Mouse (Mus musculus) gastrocnemius, postnatal 14 days (tissue): ENCODE measurements around the gene Scaf4. TPM values are rescaled to one million over a fixed set of nuclear protein-coding genes. Genes with fewer than 3 reads are reported as not detected.

ENCODE experiments used
- DNase-seq: peaks from one replicate; pipeline ENCODE4 v3.0.0; 2021; ENCODE audit warnings: mixed read lengths
- intact Hi-C: fragments of 180-260 bp; cut with DNase I; formaldehyde crosslinking; loops from one replicate; pipeline ENCODE4 v1.15.1; 2025; ENCODE audit warnings: low total_unique reads
- total RNA-seq, 2 experiments: library from RNA; stranded (reverse); gene quantifications; 2 replicates each; pipeline ENCODE4 v1.2.3; 2021

Gene Scaf4
- total RNA-seq, 2 experiments from 2014 or later: 14.4 to 14.9 TPM

DNA sequence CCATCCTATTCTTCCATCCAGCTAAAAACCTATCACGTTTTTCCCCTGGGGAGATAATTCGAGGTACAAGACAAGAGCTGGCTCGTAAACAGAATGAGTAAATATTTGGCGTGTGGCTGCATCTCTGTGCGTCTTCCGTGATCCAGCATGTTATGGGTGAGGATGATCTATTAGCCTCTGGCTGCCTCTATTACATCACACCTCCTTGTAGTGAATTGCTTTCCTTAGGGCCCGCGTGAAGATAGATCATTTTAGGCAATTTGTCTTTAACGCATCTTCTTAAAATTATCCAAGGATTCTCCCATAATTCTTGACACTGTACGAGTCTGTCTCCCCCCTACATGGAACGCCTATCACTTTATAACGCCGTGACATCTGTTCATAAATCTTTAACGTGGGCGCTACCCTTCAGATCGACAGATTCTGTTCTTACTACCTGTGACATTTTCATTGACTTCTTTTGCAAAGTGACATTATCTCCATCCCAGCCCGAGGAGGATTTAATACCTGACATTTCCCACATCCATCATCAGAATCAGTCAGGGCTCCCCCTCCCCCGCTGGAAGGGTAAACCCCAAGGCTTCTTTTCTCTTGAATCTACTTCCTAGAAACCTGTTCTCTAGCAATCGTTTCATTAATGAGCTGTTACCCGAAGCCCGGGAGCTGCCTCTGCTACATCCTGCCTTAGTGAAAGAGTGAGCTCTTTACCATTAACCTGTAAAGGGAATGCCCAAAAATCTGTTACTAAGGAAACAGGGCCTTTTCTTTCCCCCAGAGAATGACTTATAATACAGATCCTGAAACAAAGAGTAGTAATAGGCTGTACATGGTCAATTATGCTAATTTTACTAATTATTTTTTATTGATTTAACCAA is 14.4 kb upstream of the Scaf4 start:
- DNase-seq: no peak
- intact Hi-C loops: no loop called here

DNA sequence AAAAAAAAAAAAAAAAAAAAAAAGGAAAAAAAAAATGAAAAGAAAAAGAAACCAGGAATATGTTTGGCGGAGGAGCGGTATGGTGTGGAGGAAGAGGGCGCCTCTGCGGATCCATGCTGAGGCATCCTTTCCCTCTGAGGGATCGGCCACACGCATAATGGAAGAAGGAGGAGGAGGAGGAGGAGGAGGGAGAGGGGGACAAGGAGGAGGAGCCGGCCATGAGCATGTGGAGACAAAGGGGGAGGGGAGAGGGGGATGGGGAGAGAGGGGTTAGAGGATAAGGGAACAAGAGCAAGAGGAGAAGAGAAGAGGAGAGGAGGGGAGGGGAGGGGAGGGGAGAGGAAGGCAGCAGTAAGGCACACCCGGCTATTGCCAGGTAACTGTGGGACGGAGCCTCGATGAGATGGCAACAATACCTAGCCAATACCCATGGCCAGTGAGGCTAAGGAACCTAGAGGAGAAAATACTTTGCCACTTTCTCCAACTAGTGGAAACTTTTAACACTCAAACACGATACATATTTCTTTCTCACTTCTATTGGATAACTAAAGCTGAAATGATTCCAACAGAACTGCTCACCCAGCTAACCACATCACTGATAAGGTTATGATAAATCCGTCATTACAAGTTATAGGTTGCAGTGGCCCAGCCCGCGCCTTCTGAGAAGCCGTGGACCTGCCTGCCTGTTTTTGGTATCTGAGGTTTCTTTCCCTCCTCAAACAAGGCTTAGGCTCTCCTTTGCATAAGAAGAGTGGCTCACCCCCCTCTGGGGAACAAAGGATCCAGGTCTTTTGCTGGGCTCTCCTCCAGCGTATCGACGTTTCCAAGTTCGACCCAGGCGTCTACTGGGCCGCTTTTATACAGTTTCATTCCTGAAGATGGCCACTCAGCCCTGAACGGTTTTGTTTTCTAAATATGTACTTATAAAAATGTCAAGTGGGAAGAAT is 13.4 kb upstream of the Scaf4 start:
- intact Hi-C loops: no loop called here
- DNase-seq: no peak

DNA sequence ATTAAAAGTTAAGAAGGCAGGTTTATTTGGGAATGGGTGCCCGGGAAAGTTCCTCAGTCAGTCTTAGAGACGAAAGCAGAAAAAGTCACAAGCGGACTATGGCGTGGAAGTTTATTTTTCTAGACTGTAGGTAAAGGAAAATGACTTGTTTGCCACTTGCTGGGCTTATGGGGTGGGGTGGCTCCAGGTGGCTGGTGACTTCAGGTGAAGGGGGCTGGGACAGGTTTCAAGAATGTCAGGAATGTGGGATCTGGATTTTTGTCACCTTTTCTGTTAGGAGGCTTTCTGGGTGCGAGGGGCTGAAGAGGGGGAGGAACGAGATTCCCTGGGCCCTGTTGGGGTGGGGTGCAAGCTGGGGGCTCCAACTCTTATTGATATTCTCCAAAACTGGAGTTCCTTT is 7.4 kb upstream of the Scaf4 start:
- no peak for DNase-seq
- intact Hi-C loops: no loop called here

DNA sequence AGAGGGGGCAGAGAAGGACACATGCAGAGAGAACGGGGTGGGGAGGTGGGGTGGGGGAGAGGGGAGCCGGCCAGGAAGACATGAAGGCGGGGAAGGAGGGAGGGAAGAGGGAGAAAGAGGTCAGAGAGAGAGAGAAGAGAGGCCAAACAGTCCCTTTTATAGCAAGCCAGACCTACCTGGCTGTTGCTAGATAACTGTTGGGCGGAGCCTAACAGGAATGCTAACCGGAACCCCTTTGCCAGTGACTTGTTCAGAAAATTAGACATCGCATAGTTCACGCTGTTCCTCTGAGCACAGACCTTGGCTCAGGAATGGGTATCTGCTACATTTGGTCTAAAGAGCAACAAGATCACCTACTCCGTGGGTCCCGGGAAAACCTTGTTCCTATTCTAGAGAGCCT is 6.7 kb upstream of the Scaf4 start:
- intact Hi-C loops: no loop called here

DNA sequence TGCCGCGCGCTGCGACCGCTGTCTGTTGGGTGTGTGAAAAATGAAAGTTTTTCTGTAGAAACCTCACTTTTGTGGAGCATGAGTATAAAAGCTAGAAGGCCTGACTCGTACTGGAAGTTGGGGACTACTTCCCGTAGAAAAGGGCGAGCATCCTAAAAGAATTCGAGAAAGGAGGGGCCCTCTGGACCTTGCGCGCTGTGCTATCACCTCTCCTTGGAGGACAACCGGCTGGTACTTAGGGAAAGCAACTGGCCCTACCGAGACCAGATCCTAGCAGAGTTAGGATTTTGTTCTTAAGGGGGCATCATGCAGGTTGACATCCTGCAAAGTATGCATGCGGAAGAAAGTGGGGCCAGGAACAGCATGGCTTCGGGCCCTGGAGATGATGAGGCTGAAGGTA is 613 bp upstream of the Scaf4 start:
- DNase-seq: peak; percentile 11
- intact Hi-C loops: no loop called here

More for the DNA sequence above, 6.7 kb upstream of the Scaf4 start:
- DNase-seq: no peak

DNA sequence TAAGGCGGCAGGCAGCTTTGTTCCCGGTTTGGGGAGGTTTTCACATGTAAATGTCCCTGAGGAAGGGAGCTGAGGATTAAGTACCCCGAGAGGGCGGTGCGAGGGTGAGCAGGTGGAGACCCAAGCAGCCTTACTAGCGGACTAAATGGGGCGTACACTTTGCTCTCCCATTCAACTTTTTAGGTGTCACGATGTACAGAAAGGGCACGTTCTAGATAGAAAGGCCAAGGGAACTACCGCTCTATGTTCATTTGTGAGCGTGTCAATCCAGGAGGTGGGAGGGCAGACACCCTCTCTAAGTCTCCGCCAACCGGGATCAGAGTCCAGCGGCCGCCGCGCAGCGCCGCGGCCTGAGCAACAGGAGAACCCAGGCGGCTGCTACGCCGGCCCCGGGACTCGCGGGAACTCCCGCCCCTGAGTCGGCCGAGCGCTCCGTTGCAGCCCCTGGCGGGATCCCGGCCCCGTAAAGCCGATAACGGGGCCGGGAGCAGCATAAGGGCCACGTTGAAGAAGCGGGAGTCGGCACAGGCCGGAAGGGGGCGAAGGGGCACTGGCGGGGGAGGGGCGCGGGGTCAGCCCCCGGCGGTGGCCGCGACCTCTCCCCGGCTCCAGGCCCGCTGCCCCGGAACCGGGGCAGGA is 918 bp downstream of the Scaf4 start:
- peak; percentile 57 for DNase-seq
- intact Hi-C loops: no loop called here

DNA sequence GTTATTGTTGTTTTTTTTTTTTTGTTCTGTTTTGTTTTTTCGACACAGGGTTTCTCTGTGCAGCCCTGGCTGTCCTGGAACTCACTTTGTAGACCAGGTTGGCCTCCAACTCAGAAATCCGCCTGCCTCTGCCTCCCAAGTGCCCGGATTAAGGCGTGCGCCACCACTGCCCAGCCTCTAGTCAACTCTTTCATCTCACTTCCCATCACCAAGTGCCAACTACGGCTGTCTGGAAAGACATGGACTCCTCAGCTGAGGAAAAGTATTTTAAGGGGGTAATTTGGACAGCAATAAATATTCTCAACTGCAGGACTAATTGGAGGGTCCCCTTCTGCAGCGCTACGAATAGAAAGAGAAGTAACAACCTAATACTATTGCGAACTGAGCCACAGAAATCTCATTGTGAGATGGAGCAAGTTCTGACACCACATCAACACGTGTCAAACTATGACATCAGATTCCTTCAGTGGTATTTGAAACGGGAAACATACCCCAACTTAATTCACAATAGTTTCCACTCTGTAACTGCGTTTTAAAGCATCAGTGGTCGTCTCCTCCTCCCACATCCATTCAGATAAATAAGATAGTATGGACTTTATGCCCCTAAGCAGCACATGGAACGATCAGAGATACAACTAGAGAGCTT is 1.6 kb downstream of the Scaf4 start:
- no peak for DNase-seq
- intact Hi-C loops: no loop called here

DNA sequence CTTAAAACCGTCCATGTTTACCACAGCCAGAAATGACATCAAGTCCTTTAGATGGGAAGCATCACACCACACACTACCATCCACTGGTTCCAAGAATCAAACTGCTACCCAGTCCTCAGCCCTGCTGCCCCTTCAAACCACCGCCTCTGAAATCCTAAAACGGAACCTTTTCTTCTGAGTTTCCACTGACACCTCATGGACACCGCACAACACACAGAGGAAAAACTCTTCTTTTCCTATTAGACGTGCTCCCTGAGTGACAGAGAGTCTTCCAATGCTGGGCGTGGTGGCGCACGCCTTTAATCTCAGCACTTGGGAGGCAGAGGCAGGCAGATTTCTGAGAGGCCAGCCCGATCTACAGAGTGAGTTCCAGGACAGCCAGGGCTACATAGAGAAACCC is 2.9 kb downstream of the Scaf4 start:
- intact Hi-C loops: no loop called here
- DNase-seq: no peak

DNA sequence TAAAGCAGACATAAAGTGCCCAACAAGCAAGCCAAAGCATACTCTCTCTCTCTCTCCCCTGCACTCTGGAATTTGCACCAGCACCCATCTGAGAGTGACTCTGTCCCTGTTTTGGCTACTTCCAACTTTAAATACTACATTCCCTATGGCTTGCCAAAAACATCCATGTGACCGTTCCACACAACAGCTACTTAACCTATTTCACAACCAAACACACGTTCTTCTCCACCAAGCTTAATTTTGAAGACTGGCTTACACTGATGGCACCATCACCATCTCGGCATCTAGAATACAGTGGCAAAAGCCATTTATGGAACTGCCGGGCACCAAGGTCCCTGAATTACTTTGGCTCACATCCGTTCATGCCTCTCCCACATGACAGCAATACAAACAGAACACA is 3.3 kb downstream of the Scaf4 start:
- no peak for DNase-seq
- intact Hi-C loops: no loop called here

DNA sequence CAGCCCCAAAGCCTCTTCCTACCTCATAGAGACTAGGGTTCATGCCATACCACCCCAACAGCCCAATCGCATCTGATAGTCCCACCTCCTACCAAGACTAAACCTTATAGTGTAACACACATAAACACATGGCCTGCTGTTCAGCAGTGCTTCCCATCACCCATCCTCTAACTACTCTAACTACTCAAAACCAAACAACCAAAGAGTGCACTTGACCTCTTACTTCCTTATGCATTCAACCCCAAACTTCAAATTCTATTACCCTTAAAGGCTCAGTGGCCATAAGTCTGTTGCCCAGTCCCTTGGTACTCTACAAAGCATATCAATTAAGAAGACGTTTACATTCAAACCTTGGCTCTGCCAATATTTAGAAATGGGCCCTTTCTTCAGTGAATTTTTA is 3.8 kb downstream of the Scaf4 start:
- DNase-seq: no peak
- intact Hi-C loops: no loop called here

DNA sequence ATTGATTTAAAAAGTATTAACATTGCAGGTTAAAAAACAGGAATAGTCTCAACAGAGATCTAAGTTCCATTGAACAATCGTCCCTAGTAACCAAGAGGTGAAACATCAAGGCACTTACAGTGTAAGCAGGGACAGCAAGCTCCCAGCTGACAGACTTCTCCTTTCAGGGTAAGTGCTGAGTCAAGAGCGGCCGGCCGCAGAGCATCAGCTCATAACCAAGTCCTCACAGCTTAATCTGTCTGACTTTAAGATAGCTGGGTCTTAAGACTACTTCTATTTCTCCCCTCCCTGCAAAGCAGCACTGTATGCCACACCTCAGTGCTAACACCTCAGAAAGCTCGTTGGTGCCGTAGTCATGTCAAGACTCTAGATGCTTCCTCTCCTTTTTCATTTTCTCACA is 5.2 kb downstream of the Scaf4 start:
- no peak for DNase-seq

DNA sequence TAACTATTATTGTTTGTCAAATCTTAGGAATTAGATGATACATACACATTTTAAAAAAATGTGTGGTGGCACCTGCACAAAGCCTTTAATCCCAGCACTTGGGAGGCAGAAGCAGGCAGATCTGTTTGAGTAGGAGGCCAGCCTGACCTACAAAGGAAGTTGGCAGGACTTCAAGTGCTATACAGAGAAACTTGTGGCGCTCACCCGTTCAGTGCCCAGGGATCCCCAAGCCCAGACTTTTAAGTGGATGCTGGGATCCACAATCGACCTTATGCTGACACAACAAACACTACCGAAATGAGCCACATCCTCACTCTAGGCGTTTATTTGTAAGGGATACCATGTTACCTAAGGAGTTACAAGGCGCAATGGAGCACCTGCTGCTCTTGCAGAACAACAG is 8.8 kb downstream of the Scaf4 start:
- no peak for DNase-seq
- intact Hi-C loops: no loop called here

More for the DNA sequence above, 5.2 kb downstream of the Scaf4 start:
- intact Hi-C loops: no loop called here

DNA sequence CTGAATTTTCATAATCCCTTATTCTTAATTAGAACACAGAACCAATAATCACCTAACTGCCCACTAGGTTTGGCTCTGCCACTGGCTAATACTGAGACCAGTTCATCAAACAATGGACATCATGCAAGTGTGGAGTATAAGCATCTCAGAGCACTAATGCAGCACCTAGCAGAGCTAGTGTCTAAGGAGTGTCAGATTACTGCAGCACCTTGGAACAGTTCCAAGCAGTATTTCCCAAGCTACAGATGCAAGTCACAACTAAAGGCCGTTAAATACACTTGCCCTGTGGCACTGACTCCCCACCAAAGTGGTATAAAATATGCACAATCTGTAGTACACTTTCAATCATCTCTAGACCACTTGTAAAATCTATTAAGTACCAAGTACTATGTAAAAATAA is 17.7 kb downstream of the Scaf4 start:
- intact Hi-C loops: no loop called here
- no peak for DNase-seq

DNA sequence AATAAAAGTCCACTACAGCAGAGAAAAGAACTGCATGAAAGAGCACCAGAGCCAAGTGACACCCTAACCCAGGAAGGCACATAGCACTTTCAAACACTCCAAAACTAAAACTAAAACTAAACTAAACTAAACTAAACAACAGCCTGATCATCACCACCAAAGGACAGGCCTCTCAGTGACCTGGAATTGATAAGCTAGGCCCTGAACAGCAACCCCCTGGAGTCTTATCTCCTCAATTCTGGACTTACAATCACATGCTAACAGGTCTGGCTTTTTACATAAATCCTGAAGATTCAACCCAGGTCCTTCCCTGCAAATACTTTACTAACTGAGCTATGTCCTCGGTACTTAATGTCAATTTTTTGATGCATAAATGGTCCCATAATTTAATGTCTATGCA is 19.2 kb downstream of the Scaf4 start:
- intact Hi-C loops: no loop called here
- no peak for DNase-seq

DNA sequence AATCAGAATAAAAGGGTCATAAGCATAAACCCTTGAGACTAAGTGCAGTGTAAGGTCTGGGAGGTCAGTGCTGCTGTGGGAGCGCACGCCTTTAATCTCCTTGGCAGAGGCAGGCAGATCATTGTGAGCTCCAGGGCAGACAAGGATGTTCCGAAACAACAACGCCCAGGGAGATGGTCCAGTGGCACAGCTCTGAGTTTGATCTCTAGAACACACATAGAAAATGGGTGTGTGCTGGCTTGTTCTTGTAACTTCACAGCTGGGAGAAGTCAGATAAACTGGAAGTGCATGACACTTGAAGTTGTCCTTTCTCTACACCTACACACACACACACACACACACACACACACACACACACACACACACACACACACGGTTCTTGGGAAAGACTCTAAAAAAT is 20.3 kb downstream of the Scaf4 start:
- intact Hi-C loops: no loop called here
- no peak for DNase-seq

DNA sequence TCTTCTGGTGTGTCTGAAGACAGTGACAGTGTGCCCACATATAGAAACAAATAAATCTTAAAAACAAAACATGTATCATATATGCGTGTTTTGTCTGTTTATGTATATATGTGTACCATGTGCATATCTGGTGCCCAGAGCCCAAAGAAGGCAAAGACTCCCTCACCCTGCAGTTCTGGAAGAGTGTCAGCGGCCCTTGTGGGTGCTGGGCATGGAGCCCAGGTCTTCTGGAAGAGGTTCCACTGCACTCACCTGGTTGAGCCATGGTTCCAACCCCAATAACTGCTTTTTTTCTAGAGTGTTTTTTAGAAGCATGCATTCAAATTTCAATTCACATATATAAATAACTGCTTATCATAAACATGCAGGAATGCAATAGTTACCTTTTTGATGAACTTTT is 22.5 kb downstream of the Scaf4 start:
- intact Hi-C loops: no loop called here
- no peak for DNase-seq

DNA sequence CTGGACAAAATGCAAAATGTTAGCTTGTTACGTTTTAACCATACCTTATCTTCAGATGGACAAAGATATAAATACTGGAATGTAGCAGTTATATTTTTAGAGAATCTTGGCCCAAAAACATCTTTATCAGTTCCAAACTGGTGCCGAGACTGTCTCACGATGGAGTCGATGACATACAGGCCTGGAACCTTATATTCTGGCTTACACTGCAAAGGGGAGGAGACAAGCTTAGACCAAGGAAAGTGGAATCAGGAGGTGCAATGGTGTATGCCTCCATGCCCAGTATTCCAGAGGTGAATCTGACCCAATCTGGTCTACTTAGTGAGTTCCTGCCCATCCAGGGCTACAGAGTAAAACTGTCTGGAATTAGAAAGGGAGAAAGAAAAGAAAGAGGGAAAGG is 24.2 kb downstream of the Scaf4 start:
- intact Hi-C loops: no loop called here
- no peak for DNase-seq

DNA sequence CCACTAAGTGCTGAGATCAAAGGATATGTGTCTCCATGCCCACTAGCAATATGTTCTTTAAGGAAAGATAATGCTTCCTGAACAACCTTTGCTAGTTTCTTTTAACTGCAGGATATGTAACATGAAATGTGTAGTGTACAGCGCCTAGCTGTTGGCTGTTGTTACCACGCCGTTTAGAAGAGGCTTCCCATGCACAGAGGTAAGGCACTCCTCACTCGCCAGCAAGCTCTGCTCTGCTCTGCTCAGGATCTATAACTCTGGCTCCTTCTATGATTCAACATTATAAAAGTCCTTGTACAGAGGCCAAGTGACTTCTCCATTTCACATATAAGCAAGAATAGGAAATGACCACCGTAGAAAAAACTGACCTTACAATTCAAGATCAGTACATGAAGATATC is 24.7 kb downstream of the Scaf4 start:
- intact Hi-C loops: no loop called here
- no peak for DNase-seq

DNA sequence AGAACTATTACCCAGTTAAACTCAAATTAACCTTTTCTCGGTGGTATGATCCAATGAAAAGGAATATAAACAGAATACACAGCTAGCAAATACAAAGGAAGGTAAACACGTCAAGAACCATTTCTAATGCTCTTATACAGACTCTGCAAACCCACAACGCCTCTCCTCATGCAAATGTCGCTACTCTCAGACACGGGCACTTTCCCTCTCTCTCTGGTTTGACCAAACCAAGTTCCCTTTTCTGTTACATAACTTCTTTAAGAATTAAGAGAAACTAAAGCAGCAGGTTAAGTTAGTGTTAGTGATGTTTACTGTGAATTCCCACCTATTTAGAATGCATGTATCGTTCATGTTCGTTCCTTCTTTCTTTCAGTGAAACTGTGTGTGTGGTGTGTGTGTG is 25.4 kb downstream of the Scaf4 start:
- DNase-seq: no peak
- intact Hi-C loops: no loop called here

DNA sequence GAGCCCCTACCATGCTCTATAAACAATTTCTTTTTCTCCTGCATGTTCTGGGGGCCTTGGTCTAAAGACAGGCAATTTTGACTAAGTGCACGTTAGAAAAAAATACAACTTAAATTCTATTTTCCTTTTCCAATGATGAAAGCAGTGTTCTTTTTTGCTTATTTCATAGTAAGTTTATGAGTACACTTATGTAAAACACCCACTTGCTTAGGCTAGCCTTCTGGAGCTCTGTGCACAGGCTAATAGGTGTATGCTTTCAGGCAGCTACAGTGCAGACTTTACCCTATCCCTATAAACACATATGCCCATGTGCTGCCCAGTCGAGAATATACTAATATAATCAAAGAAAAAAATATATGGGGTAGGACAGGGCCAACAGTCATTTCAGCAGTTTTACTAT is 31.8 kb downstream of the Scaf4 start:
- no peak for DNase-seq
- intact Hi-C loops: no loop called here
